ENCODE assay signal across 8 mouse cellular contexts in the genomic region with DNA sequence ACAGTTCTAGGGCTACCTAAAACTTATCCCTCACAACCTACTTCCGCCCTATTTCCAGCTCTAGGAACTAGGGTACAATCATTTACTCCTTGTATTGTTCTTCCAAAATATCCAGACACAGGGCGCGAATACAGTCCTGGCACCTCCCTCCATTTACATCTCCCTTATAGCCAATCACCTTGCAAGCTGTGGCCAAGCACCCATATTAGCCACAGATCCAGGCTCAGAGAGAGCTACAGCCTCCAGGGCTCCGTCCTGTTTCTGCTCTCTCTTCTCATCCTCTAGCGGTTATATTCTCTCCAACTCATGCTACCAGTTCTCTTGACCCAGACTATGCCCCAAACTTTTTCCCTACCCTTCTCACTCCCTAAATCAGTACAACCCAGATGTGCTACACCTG.
DNase-seq lines count a peak whose midpoint lies in the region; ATAC-seq and TF ChIP-seq lines count a peak whose summit lies in the region.

No protein-coding gene starts in this region.

- no peak overlapping the region for H3K4me2 ChIP-seq in liver, postnatal 0 days (ENCODE audit: low read depth, low read length)
- peak overlapping the region; percentile 90 for H3K4me2 ChIP-seq in limb, embryonic 13.5 days (replicated peaks)
- peak overlapping the region; percentile 81 for H3K4me2 ChIP-seq in neural tube, embryonic 14.5 days (ENCODE audit: low read depth, low read length)

- no peaks in the 10 kb centered on the region for H3K9me3 ChIP-seq in liver, postnatal 0 days (ENCODE audit: low read length)
- no peaks in the 10 kb centered on the region for H3K9me3 ChIP-seq in forebrain, embryonic 10.5 days
- no peaks in the 10 kb centered on the region for H3K9me3 ChIP-seq in limb, embryonic 13.5 days
- H3K9me3 ChIP-seq in neural tube, embryonic 14.5 days (ENCODE audit: control insufficient read depth, low read length) = no peaks in the 10 kb centered on the region

- WGBS in liver, adult 2 months = 53% methylated on average over 5 of the region's 5 CpGs
- 47% methylated on average over 5 of the region's 5 CpGs for WGBS in liver, postnatal 0 days (ENCODE audit: insufficient replicate concordance)
- 44% methylated on average over 5 of the region's 5 CpGs for WGBS in forebrain, embryonic 10.5 days
- 40% methylated on average over 5 of the region's 5 CpGs for WGBS in limb, embryonic 13.5 days
- 33% methylated on average over 5 of the region's 5 CpGs for WGBS in neural tube, embryonic 14.5 days

- no peak for TF ChIP-seq EP300 in liver, postnatal 0 days (IDR thresholded peaks at IDR 0.05; ENCODE audit: low read depth)

- no peak for DNase-seq in liver, adult 2 months (ENCODE audit: extremely low read depth, low read depth, low spot score)
- DNase-seq in liver, postnatal 0 days = no peak
- DNase-seq in forebrain, embryonic 10.5 days (ENCODE audit: extremely low spot score, low spot score) = no peak
- no peak for DNase-seq in frontal cortex, postnatal 36 days (ENCODE audit: low spot score in 2 of 2)
- no peak for DNase-seq in right cerebral cortex, adult 2 months (ENCODE audit: low spot score in 2 of 2)
- no peak for DNase-seq in layer of hippocampus, postnatal 14 days (ENCODE audit: low spot score in 2 of 2)

- no peak overlapping the region for H3K9ac ChIP-seq in liver, adult 2 months (ENCODE audit: low read depth, low read length)
- H3K9ac ChIP-seq in liver, postnatal 0 days (replicated peaks) = no peak overlapping the region
- no peak overlapping the region for H3K9ac ChIP-seq in limb, embryonic 13.5 days
- peak overlapping the region; percentile 55; the same call in 1 of the 2 replicates for H3K9ac ChIP-seq in neural tube, embryonic 14.5 days (replicated peaks; ENCODE audit: low read depth, low read length)

- no peak overlapping the region for H3K27ac ChIP-seq in liver, adult 2 months (replicated peaks; ENCODE audit: insufficient read depth, low read depth, low read length)
- no peak overlapping the region for H3K27ac ChIP-seq in liver, postnatal 0 days (ENCODE audit: low read depth)
- no peak overlapping the region for H3K27ac ChIP-seq in forebrain, embryonic 10.5 days
- H3K27ac ChIP-seq in limb, embryonic 13.5 days = no peak overlapping the region
- H3K27ac ChIP-seq in neural tube, embryonic 14.5 days (ENCODE audit: low read depth, low read length) = no peak overlapping the region

- TF ChIP-seq CTCF in liver, adult 2 months (IDR thresholded peaks at IDR 0.05; ENCODE audit: low read depth, low read length) = no peak
- TF ChIP-seq CTCF in liver, postnatal 0 days (IDR thresholded peaks at IDR 0.05; ENCODE audit: low read depth) = no peak

- peak overlapping the region; percentile 33; the same call in 1 of the 2 replicates for H3K4me3 ChIP-seq in liver, adult 2 months (ENCODE audit: insufficient read depth, low read depth, low read length)
- H3K4me3 ChIP-seq in liver, postnatal 0 days (ENCODE audit: low read depth, low read length) = no peak overlapping the region
- peak overlapping the region; percentile 62 for H3K4me3 ChIP-seq in forebrain, embryonic 10.5 days
- peak overlapping the region; percentile 51 for H3K4me3 ChIP-seq in limb, embryonic 13.5 days
- peak overlapping the region; percentile 56 for H3K4me3 ChIP-seq in neural tube, embryonic 14.5 days (ENCODE audit: low read depth, low read length)

- no peak for TF ChIP-seq POLR2A in liver, adult 2 months (IDR thresholded peaks at IDR 0.05; ENCODE audit: extremely low read depth, insufficient read depth, low read length)

- no peaks in the 10 kb centered on the region for H3K79me2 ChIP-seq in liver, adult 2 months (ENCODE audit: control insufficient read depth, insufficient read depth, low read length)

- 0 out of 2 replicates have a peak, but pooled peaks cover 2% of the 10 kb centered on the region for H3K4me1 ChIP-seq in liver, adult 2 months (ENCODE audit: control insufficient read depth, insufficient read depth, low read length)
- H3K4me1 ChIP-seq in liver, postnatal 0 days (ENCODE audit: insufficient read depth) = peaks cover 7% of the 10 kb centered on the region; the same call in 1 of the 2 replicates
- H3K4me1 ChIP-seq in forebrain, embryonic 10.5 days = peaks cover 14% of the 10 kb centered on the region
- peaks cover 16% of the 10 kb centered on the region; the same call in 1 of the 2 replicates for H3K4me1 ChIP-seq in limb, embryonic 13.5 days
- peaks cover 6% of the 10 kb centered on the region; the same call in 1 of the 2 replicates for H3K4me1 ChIP-seq in neural tube, embryonic 14.5 days (ENCODE audit: control insufficient read depth, insufficient read depth, low read length)

- ATAC-seq in liver, postnatal 0 days = no peak
- peak; percentile 25; the same call in 1 of the 2 replicates for ATAC-seq in limb, embryonic 13.5 days (ENCODE audit: low FRiP score, low read depth)
- ATAC-seq in neural tube, embryonic 14.5 days (ENCODE audit: low read depth) = peak; percentile 62

- H3K36me3 ChIP-seq in liver, adult 2 months (ENCODE audit: control insufficient read depth, insufficient read depth, low read length) = no peaks in the 10 kb centered on the region
- no peaks in the 10 kb centered on the region for H3K36me3 ChIP-seq in liver, postnatal 0 days (replicated peaks; ENCODE audit: insufficient read depth, low read length)
- H3K36me3 ChIP-seq in forebrain, embryonic 10.5 days (replicated peaks) = no peaks in the 10 kb centered on the region
- no peaks in the 10 kb centered on the region for H3K36me3 ChIP-seq in limb, embryonic 13.5 days
- no peaks in the 10 kb centered on the region for H3K36me3 ChIP-seq in neural tube, embryonic 14.5 days (ENCODE audit: control insufficient read depth, insufficient read depth, low read length)

- peaks cover 3% of the 10 kb centered on the region; the same call in 1 of the 2 replicates for H3K27me3 ChIP-seq in liver, adult 2 months (ENCODE audit: control insufficient read depth, insufficient read depth, low read length)
- H3K27me3 ChIP-seq in liver, postnatal 0 days (ENCODE audit: insufficient read depth, low read length) = no peaks in the 10 kb centered on the region
- peaks cover 27% of the 10 kb centered on the region for H3K27me3 ChIP-seq in forebrain, embryonic 10.5 days (ENCODE audit: poor library complexity, severe bottlenecking)
- H3K27me3 ChIP-seq in limb, embryonic 13.5 days = peaks cover 26% of the 10 kb centered on the region
- no peaks in the 10 kb centered on the region for H3K27me3 ChIP-seq in neural tube, embryonic 14.5 days (ENCODE audit: control insufficient read depth, insufficient read depth, low read length)
